Mouse (Mus musculus) intestine, embryonic 16.5 days (tissue): ENCODE measurements around the gene Cdh15. TPM values are rescaled to one million over a fixed set of nuclear protein-coding genes. Genes with fewer than 3 reads are reported as not detected.

Experiments used
- ATAC-seq: fragments of 200-750 bp; cut with Nextera tagmentation; 2 replicates; pipeline ENCODE4 v1.8.0; 2017; ENCODE audit warnings: moderate TSS enrichment, moderate library complexity
- H3K27ac ChIP-seq: fragments of 300-500 bp; sonication (generic); 2 replicates; pipeline ENCODE4 v1.5.1; 2014; ENCODE audit warnings: mild to moderate bottlenecking, low read length
- H3K27me3 ChIP-seq: fragments of 300-500 bp; sonication (generic); replicated peaks from 2 replicates; pipeline ENCODE4 v1.6.1; 2014; ENCODE audit warnings: low read length, control low read depth, mixed read lengths; ENCODE audit not compliant: control insufficient read depth, insufficient read depth
- H3K36me3 ChIP-seq: fragments of 300-500 bp; sonication (generic); 2 replicates; pipeline ENCODE4 v1.6.1; 2014; ENCODE audit warnings: low read length, control low read depth; ENCODE audit not compliant: control insufficient read depth, insufficient read depth
- H3K4me1 ChIP-seq: fragments of 300-500 bp; sonication (generic); 2 replicates; pipeline ENCODE4 v1.6.1; 2014; ENCODE audit warnings: low read length, control low read depth, mixed read lengths; ENCODE audit not compliant: control insufficient read depth, insufficient read depth
- H3K4me2 ChIP-seq: fragments of 300-500 bp; sonication (generic); 2 replicates; pipeline ENCODE4 v1.6.1; 2014; ENCODE audit warnings: low read depth, low read length, control low read depth
- H3K4me3 ChIP-seq: fragments of 300-500 bp; sonication (generic); 2 replicates; pipeline ENCODE4 v1.5.1; 2014; ENCODE audit warnings: mild to moderate bottlenecking, low read length
- H3K9ac ChIP-seq: fragments of 300-500 bp; sonication (generic); 2 replicates; pipeline ENCODE4 v1.6.1; 2014; ENCODE audit warnings: low read depth, low read length
- H3K9me3 ChIP-seq: fragments of 300-500 bp; sonication (generic); 2 replicates; pipeline ENCODE4 v1.6.1; 2016; ENCODE audit warnings: low read length, control low read depth; ENCODE audit not compliant: control insufficient read depth
- WGBS: fragments of 180-500 bp; shearing (Covaris S2); extraction: QIAGEN DNeasy Blood & Tissue Kit; methylation state at CpG from one replicate; pipeline ENCODE4 v1.1.7; 2014; 5-methylcytosine and 5-hydroxymethylcytosine counted together
- polyA plus RNA-seq: library from polyadenylated mRNA; unstranded; fragments of >200 nt; fragmentation: Nextera tagmentation; extraction: Ambion mirVana; gene quantifications from 2 replicates; pipeline ENCODE4 v1.2.1, GENCODE M21; 2015

Gene Cdh15
- polyA plus RNA-seq, 1 experiment from 2014 or later = 0.24 TPM

DNA sequence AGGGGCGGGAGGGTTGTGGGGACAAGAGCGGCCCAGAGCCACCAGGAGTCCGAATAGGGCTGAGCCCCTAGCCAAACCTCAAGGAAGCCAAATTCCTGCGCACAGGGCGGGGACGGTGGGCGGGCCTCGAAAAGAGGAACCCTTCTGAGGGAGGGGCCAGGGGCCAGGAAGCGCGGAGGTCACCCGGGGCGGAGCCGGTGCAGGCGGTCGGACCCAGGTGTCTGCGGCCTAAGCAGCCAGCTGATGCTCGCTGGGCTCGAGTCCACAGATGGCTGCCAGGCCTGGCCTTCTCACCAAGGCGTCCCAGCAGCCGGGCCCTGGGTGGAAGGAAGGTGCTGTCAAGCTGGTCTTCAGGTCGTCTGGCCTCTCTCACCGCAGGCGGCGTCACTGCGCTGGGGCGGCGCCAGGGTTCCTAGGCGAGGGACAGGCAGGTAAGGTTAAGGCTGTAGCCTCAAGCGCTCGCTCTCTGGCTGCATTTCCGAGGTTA, 22.7 kb downstream of the Cdh15 start:
- Histone ChIP-seq H3K9me3 (no peaks in the 10 kb centered on the region), H3K36me3 (no peaks in the 10 kb centered on the region), H3K27ac (no peak overlapping the region), H3K9ac (0 out of 2 replicates have a peak overlapping the region, but pooled peaks have one; percentile 29), H3K4me3 (peak overlapping the region; percentile 29), H3K27me3 (no peaks in the 10 kb centered on the region), H3K4me1 (peaks cover 2% of the 10 kb centered on the region; the same call in 1 of the 2 replicates), H3K4me2 (peak overlapping the region; percentile 46)
- 20% methylated on average over 31 of the region's 31 CpGs for WGBS
- ATAC-seq = peak; percentile 62

DNA sequence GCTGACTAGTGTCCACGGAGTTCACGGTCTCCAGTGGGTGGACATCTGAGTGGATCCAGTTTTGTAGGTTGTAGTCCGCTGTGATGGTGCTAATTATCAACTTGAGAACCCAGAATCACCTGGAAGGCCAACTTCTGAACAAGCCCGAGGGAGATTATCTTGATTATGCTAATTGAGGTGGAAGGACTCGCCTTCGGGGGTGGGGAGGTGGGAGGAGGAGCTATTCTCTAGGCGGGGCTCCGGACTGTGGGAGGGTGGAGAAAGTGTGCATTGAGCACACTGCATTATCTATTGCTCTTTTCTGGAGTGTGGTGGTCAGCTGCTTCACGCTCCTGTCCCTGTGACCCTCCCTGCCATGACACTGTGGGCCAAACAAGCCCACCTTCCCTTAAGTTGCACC, 23.9 kb downstream of the Cdh15 start:
- Histone ChIP-seq H3K4me1 (peaks cover 2% of the 10 kb centered on the region; the same call in 1 of the 2 replicates), H3K27me3 (no peaks in the 10 kb centered on the region), H3K36me3 (no peaks in the 10 kb centered on the region), H3K4me2 (no peak overlapping the region), H3K9me3 (no peaks in the 10 kb centered on the region), H3K27ac (no peak overlapping the region), H3K4me3 (no peak overlapping the region), H3K9ac (no peak overlapping the region)
- 72% methylated on average over 9 of the region's 9 CpGs for WGBS
- no peak for ATAC-seq

DNA sequence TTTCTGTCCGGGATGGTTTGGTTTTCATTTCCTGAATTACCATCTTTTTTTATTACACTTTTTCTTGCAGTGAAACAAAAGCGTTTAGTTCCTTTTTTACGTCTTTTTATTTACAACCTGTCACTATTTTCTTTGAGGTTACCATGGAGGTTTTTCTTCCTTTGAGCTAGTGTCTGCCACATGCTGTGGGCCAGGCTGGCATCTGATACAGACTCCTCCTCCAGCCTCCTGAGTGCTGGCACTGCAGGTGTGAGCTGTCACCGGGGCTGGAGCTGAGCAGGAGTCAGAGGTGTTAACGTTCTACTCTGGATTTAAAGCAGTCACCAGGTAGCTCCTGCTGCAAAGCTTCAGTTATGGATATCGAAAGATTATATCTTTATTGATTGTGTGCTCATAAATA, 25.4 kb downstream of the Cdh15 start:
- no peak for ATAC-seq
- no peaks in the 10 kb centered on the region for H3K36me3 ChIP-seq
- WGBS = 36% methylated on average over 6 of the region's 6 CpGs

DNA sequence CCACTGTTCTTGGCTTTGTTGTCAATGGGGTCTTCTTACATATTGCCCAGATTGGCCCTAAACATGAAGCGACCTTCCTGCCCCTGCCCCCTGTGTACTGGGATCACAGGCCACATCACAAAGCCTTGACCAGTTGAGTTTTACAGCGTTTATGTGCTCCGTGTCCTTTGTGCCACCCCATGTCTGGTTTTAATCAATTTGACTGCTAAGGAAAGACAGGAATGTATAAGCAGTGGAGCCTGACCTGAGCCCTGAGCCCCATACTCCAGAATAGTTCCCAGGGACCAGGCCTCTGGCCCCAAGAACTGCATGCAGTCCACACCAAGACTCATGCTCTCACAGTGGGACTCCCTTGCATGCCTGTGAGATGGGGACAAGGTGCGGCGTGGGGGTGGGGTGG, 27.4 kb downstream of the Cdh15 start:
- Histone ChIP-seq H3K36me3 (no peaks in the 10 kb centered on the region), H3K9ac (no peak overlapping the region), H3K4me1 (peaks cover 2% of the 10 kb centered on the region; the same call in 1 of the 2 replicates), H3K4me3 (no peak overlapping the region), H3K27ac (no peak overlapping the region), H3K9me3 (no peaks in the 10 kb centered on the region), H3K4me2 (no peak overlapping the region), H3K27me3 (no peaks in the 10 kb centered on the region)
- ATAC-seq = no peak
- 48% methylated on average over 5 of the region's 5 CpGs for WGBS

More for the DNA sequence above, 25.4 kb downstream of the Cdh15 start:
- Histone ChIP-seq H3K27me3 (no peaks in the 10 kb centered on the region), H3K4me3 (no peak overlapping the region), H3K9me3 (no peaks in the 10 kb centered on the region), H3K4me2 (no peak overlapping the region), H3K4me1 (peaks cover 2% of the 10 kb centered on the region; the same call in 1 of the 2 replicates), H3K27ac (no peak overlapping the region), H3K9ac (no peak overlapping the region)

DNA sequence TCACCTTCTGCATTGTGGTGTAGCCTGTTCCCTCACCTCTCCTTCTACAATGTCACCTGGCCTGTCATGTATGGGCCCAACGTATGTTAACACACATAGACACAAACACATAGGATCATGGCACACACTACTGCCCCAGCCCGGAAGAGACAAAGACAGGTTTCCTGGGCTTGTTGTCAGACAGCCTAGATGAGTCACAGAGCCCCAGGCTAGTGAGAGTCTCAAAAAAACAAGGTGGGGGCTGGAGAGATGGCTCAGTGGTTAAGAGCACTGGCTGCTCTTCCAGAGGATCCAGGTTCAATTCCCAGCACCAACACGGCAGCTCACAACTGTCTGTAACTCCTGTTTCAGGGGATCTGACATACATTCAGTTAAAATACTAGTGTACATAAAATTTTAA, 30.5 kb downstream of the Cdh15 start:
- H3K9ac ChIP-seq = no peak overlapping the region
- H3K4me3 ChIP-seq = no peak overlapping the region
- H3K9me3 ChIP-seq = no peaks in the 10 kb centered on the region
- no peaks in the 10 kb centered on the region for H3K27me3 ChIP-seq
- H3K4me1 ChIP-seq = no peaks in the 10 kb centered on the region
- no peak for ATAC-seq
- H3K27ac ChIP-seq = no peak overlapping the region
- H3K4me2 ChIP-seq = no peak overlapping the region
- peaks cover 11% of the 10 kb centered on the region for H3K36me3 ChIP-seq
- 83% methylated on average over 3 of the region's 3 CpGs for WGBS

DNA sequence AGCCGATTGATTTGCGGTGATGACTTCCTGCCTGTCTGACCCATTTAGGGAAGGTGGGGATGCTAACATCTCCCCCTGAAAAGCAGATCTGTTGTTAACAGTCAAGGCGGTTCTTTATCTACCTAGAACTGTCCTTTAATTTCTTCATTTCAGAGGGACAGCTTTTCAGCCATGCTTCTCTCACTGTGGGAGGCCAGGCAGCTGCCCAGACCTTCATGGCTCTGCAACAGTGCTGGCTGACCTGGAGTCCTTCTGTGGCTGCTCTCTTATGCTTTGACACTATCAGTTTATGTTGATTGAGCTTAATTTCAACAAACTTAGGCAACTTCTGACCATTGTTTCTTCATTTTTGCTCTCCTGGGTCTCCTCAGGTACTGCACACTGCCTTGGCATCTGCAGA, 32.5 kb downstream of the Cdh15 start:
- 37% methylated on average over 3 of the region's 3 CpGs for WGBS
- Histone ChIP-seq H3K4me3 (no peak overlapping the region), H3K9me3 (no peaks in the 10 kb centered on the region), H3K9ac (no peak overlapping the region), H3K4me2 (no peak overlapping the region), H3K4me1 (no peaks in the 10 kb centered on the region), H3K27ac (no peak overlapping the region), H3K27me3 (no peaks in the 10 kb centered on the region), H3K36me3 (peaks cover 23% of the 10 kb centered on the region)
- no peak for ATAC-seq

DNA sequence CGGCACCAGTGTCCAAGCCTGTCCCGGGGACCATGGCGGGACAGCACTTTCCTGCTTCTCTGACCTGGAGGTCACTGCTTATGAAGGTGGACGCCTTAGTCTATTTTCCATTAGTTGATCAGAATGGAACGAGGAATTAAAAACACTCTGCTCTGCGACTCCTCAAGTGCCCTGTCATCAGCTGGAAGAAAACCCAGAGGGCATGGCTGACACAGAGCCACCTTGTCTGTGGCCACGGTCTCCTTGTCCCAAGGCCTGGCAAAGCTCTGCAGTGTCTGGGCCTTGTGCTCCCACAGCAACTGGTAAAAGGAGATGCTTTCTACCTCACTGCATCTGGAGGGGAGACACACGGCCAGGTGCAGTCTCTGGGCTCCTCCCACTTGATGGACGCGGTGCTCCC, 35.9 kb downstream of the Cdh15 start:
- no peak overlapping the region for H3K4me2 ChIP-seq
- no peak for ATAC-seq
- H3K36me3 ChIP-seq = peaks cover 47% of the 10 kb centered on the region
- no peak overlapping the region for H3K27ac ChIP-seq
- WGBS = 85% methylated on average over 10 of the region's 10 CpGs
- H3K4me1 ChIP-seq = no peaks in the 10 kb centered on the region
- H3K9me3 ChIP-seq = no peaks in the 10 kb centered on the region
- no peaks in the 10 kb centered on the region for H3K27me3 ChIP-seq
- H3K9ac ChIP-seq = no peak overlapping the region
- H3K4me3 ChIP-seq = no peak overlapping the region

DNA sequence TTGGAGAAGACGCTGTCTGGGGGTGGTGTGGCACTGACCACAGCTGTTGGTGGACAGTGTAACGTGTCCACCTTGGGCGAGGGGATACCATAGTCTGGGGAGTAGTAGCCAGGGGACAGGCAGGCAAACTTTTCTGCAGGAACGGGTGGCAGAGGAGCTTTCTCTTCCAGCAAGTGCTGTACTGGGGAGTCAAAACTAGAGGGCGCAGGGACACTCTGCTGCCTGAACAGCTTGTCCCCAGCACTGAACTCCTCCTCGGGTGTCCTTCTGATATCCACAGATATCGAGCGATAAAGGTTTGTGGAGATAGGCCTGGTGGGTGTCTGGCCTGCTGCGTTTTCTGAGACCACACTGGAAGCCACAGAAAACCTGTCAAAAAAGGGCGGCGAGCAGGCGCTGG, 43.7 kb downstream of the Cdh15 start:
- H3K27ac ChIP-seq = no peak overlapping the region
- H3K4me3 ChIP-seq = no peak overlapping the region
- H3K27me3 ChIP-seq = no peaks in the 10 kb centered on the region
- no peak for ATAC-seq
- H3K9me3 ChIP-seq = no peaks in the 10 kb centered on the region
- no peak overlapping the region for H3K4me2 ChIP-seq
- peaks cover 49% of the 10 kb centered on the region for H3K36me3 ChIP-seq
- 88% methylated on average over 12 of the region's 12 CpGs for WGBS
- no peaks in the 10 kb centered on the region for H3K4me1 ChIP-seq
- no peak overlapping the region for H3K9ac ChIP-seq

DNA sequence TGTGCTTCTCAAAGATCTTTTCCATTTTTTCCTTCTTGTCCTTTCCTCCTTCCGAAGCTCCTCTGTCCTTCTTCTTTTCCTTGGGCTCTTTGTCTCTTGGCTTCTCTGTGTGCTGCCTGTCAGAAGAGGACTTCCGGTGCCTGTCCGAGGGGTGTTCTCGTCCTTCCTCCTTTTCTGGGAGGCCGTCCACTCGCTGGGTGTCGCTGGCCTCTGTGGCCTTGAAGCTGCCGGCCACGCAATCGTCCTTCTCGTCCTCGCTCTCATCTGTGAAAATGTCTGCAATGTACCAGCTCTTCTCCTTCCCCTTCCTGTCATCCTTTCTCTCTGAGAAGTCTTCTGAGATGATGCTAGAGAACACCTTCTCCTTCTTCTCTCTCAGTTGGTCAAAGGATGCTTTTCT, 45.7 kb downstream of the Cdh15 start:
- H3K36me3 ChIP-seq = peaks cover 37% of the 10 kb centered on the region
- no peaks in the 10 kb centered on the region for H3K4me1 ChIP-seq
- no peak for ATAC-seq
- no peaks in the 10 kb centered on the region for H3K9me3 ChIP-seq
- no peak overlapping the region for H3K9ac ChIP-seq
- WGBS = 84% methylated on average over 12 of the region's 12 CpGs
- H3K27me3 ChIP-seq = no peaks in the 10 kb centered on the region
- H3K4me2 ChIP-seq = no peak overlapping the region
- no peak overlapping the region for H3K4me3 ChIP-seq
- H3K27ac ChIP-seq = no peak overlapping the region

DNA sequence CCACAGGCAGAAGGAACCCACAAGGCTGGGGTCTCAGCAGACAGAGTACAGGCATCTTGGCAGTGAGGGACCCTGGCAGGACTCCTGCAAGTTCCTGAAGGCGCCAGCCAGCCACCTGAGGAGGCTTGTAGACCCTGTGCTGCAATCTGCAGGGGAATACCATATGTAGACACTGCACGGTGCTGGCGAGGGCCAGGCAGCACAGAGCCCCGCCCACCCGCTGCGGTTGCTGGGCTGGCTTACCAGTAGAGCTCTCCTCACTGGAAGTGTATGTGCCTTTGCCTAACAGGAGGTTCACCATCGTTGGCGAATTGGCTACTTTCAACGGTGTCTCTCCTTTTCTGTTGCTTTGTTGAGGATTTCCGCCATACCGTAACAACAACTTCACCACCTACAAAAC, 48.6 kb downstream of the Cdh15 start:
- H3K4me1 ChIP-seq = no peaks in the 10 kb centered on the region
- no peak overlapping the region for H3K9ac ChIP-seq
- 90% methylated on average over 11 of the region's 11 CpGs for WGBS
- H3K4me2 ChIP-seq = no peak overlapping the region
- H3K27me3 ChIP-seq = no peaks in the 10 kb centered on the region
- no peak overlapping the region for H3K27ac ChIP-seq
- no peaks in the 10 kb centered on the region for H3K9me3 ChIP-seq
- H3K4me3 ChIP-seq = no peak overlapping the region
- no peak for ATAC-seq
- peaks cover 14% of the 10 kb centered on the region for H3K36me3 ChIP-seq
